Mouse (Mus musculus): ENCODE measurements around the gene Gm6657. TPM values are rescaled to one million over a fixed set of nuclear protein-coding genes. Genes with fewer than 3 reads are reported as not detected.

Gene Gm6657
- not detected for total RNA-seq (2022)

DNA sequence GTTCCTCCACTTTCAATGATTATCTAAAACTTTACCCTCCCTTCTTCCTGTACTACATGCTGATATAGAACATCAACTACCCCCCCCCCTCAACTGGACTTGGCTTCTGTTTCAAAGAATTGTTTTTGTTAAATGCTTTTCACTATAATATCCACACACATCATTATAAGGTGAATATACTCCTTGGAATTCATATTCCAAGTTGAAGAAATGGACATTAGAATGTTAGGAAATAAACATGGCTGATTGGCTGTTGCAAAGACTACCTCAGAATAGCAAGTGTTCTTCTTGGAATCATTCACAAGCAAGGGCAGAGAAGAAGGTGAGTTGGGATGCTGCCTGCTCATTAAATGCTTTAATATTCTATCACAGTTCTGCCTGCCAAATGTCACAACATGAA lies at the start of gene Gm6657:
Gm6657 (plus strand) TSS at position 301 of the 400 bp plus-strand sequence.
- no peak for DNase-seq (ENCODE audit: low spot score in 2 of 2)

DNA sequence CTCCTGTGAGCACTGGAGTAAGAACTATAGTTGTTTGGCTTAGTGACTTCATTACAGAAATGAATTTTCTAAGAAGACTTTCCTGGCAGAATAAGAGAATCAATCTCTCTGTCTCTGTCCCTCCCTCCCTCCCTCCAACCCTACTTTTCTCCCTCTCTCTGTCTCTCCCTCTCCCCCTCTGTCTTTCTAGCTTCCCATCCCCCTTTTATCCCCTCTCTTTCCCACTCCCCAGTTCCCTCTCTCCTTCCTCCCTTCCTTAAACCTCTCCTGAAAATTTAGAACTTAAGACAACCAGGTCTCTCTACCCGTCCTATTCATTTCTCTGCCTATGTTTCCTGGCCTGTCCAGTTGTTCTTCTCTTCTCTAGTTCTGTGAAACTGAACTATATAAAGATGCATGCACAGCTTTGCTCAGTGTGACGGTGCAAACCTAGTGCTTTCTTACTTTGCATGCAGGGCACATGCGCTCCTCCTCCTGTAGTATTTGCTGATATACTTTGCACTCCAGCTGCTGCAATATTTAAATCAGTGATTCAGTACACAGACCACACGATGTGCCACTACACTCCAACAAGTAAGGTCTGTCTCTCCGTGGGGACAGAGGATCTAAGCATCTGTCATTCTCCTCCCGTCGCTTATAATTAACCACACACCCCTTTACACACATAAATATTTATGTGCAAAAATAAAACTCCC lies 40.6 kb upstream of the Gm6657 start:
- peak in 1 of 2 experiments; percentile 12 for DNase-seq (ENCODE audit: low spot score in 2 of 2)

DNA sequence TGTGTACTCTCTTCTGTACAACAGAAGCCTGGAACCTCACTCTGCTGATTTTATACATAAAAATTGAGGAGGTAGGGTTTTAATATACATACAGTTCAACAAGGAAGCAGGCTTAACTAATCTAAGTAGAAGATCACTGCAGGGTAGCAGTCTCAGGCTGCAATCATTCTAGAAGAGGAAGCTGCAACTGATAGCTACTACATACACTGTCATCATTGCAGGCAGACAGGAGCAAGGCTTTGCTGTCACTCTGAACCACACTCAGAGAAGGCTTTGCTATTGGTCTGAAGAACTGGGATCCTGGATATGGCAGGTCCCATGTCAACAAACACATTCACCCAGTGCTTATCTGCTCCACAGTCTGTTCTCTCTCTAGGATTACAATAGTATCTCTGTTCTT lies 23.9 kb upstream of the Gm6657 start:
- no peak for DNase-seq (ENCODE audit: low spot score in 2 of 2)

- DNase-seq (ENCODE audit: low spot score in 2 of 2): no peak
Observed at GRCm38 (mm10) chr12:78173945-78174344, 20.1 kb upstream of the Gm6657 start.

DNA sequence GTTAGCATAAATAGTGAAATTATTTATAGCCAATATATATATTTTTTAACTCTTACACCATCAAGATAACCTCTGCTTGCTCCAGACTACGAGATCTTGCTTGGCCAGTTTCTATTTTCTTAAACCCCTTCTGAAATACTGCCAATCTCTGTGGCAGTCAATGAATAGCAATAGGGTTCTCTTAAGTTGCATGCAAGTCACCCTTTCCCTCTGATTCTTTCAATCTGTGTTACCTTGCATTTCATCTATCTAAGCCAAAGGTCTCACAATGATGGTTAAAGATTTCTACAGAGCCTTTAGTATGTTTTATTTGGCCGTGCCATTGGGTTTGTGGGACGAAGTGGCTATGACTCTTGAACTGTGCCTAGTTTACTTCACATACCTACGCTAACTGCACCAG lies 19.4 kb upstream of the Gm6657 start:
- DNase-seq (ENCODE audit: low spot score in 2 of 2): no peak

GRCm38 (mm10) chr12:78181452-78181851 lies 12.6 kb upstream of the Gm6657 start:
- no peak for DNase-seq (ENCODE audit: low spot score in 2 of 2)

GRCm38 (mm10) chr12:78195368-78195767 lies 1.3 kb downstream of the Gm6657 start:
- DNase-seq (ENCODE audit: low spot score in 2 of 2): no peak

DNA sequence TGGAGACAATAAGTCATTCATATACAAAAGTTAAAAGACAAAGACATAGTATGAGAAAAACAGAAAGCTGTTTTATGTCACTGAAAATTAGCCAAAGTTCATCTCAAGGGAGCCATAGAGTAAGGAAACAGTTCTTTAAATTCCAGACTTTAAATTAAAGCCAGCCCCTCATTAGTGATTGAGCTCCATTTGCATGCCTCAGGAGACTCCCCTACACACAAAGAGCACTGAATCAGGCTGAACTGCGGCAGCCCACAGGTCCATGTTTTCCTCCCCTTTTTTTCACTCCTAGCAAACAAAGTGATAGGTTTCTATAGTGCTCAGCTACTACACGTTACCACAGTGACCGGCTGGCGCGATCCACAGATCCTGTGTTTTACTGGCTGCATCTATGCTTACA lies 9.6 kb downstream of the Gm6657 start:
- DNase-seq (ENCODE audit: low spot score in 2 of 2): no peak

DNA sequence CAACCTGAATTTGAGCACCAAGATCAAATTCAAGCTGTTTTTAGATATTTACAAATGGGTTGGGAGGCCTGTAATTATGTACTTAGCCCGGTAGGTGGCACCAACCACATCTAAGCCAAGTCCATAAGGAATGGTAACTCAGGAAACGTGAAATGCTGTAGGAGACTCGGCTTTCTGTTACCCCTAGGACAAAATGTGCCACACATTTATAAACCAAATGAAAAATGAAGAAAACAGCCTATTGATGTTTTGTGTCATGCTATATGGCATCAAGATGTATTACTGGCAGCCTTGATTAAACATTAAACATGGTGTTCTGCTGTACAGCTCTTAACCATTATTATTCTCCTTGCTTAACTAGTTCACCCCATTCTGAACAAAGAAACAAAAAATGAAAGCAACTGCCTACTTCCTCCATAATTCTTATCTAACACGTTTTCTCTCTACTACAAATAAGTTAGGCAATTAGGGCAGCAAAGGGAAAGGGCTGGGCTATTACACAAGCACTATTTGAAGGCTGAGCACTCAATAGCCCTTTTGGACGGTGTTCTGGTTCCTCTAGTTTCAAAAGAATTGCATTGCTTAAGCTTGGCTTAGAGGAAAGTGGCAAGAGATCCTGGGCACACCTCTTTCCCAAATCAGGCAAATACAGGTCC lies 12.0 kb downstream of the Gm6657 start:
- DNase-seq (ENCODE audit: low spot score in 2 of 2): no peak

DNA sequence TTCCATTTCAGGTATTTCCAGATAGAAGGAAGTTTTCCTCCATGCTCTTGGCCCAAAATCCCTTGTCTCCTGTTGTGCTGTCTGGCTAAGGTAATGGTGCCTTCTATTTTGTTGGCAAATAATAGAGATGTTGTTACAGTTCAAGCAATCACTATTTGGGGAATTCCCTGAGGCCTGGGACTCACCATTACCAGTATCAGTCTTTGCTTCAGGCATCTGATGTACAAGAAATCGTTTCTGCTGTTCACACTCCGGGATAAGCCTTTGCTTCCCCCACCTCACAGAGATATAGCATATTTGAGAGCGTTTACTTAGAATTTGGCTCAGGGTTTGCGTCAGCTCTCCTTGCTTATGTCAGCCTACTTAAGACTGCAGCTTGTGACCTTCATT lies 12.5 kb downstream of the Gm6657 start:
- no peak for DNase-seq (ENCODE audit: low spot score in 2 of 2)

- no peak for DNase-seq (ENCODE audit: low spot score in 2 of 2)
Observed at GRCm38 (mm10) chr12:78209856-78210255, 15.8 kb downstream of the Gm6657 start.

DNA sequence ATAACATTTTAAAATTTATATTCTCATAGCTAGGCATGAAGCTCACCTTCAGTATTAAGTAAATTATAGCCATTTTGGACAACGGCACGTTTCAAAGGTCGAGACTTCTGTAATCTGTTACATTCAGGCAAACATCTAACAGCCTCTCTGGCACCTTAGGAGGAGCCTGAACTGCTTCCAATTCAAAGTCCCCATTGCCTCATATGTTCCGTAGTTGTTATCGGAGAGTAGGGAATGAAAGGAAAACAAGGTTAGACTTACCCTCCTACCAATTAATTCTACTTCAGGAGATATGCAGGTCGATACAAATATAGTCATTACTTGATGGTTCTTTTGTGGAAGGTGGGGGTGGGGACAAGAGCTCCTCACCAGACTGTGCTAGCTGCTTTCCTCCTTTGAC lies 21.4 kb downstream of the Gm6657 start:
- no peak for DNase-seq (ENCODE audit: low spot score in 2 of 2)

DNA sequence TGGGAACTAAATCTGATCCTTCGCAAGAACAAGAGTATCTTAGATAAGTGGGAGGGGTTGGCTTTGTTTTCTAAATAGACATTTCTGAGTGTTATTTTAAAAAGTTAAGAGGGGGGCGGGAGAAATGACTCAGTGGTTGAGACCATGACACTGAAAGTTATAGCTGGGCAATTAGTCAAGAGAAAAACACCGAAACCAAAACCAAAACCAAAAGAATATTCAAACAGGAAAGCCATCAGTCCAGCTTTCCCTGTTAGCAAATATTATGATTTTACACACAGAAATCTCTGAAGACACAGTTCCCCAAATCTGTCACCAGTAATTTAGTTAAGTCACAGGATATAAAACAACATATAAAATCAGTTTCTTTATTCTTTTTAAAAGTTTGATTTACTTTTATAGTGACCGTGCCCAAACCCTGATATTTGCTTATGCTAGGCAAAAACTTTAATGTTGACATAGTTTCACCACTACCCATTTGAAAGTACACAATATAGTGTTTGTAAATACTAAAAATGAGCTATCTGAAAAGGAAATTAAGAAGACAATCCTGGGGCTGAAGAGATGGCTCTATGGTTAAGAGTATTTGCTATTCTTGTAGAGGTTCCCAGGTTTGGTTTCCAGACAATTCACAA lies 25.3 kb downstream of the Gm6657 start:
- DNase-seq (ENCODE audit: low spot score in 2 of 2): no peak

- DNase-seq (ENCODE audit: low spot score in 2 of 2): peak; percentile 82 to 94
Observed at GRCm38 (mm10) chr12:78225707-78226518, 31.9 kb downstream of the Gm6657 start, which contains the start of gene Gphn. TSS of gene Gphn (plus strand) at chr12:78226379.

DNA sequence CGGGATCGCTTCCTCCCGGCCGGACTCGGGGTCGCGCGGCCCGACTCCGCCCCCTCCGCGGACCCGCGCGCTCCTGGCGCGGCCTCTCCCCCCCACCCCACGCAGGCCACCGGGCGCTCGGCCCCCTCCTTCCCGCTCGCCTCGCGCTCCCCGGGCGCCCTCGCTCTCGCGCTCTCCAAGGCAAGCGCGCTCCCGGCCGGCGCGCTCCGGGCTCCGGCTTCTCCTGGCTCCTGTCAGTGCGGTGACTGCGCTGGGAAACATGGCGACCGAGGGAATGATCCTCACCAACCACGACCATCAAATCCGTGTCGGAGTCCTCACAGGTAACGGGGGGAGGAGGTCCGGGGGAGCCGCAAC lies 32.5 kb downstream of the Gm6657 start:
- DNase-seq (ENCODE audit: low spot score in 2 of 2): peak; percentile 78

DNA sequence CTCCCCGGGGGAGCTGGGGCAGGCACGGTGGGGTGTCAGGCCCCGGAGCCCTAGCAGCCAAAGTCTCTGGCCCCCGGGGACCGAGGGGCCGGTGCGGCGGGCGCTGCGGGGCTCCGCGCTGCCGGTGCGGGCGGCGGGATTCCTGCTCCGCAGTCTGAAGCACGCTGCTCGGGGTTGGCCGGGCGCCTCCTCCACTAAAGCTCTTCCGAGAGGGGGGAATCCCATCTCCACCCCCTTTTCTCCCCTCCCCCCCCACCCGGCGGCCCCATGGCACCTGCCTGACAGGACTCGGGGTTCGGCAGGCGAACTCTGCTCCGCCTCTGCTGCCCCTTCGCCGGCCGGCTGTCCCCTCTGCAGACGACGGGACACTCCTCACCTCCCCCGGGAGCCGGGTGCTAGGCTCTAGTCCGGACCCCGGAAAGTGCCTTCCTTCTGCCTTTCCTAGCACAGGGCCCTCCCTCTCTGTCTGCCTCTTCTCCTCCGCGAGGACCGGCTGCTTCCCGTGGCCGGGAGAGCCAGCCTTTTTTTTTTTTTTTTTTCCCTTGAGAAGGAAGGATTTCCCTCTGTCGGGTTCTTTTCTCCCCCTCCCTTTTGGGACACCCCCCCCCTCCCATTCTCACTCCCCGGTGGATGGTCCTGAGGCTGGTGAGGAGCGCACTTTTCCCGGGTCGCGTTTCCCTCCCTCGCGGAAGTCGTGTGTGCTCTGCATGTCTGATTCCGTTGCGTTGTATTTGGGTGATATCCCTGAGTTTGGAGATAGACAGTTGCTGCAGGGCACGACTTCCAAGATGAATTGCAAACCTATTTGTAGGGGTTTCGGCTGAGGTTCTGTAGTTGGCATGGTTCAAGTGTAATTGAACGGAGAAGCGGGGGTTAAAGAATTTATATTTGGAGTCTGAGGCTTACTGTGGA lies 33.2 kb downstream of the Gm6657 start:
- peak; percentile 30 to 37 for DNase-seq (ENCODE audit: low spot score in 2 of 2)

DNA sequence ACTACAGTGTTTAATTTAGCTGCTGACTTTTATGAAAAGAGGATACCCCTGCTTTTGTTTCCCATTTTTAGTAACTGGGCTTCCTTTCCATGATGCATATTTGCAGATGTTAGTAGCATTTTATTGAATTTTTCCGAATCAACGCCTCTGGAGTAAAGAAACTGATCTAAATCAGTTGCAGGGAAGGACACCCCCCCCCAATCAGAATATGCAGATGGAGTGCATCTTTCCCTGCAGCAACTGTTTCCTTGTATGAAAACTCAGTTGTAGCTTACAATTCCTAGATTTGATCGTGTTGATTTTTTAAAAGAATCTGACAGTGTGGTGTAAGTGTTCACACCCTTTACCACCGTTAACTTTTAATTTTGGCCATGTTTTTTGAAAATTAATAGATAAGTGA lies 34.1 kb downstream of the Gm6657 start:
- no peak for DNase-seq (ENCODE audit: low spot score in 2 of 2)

DNA sequence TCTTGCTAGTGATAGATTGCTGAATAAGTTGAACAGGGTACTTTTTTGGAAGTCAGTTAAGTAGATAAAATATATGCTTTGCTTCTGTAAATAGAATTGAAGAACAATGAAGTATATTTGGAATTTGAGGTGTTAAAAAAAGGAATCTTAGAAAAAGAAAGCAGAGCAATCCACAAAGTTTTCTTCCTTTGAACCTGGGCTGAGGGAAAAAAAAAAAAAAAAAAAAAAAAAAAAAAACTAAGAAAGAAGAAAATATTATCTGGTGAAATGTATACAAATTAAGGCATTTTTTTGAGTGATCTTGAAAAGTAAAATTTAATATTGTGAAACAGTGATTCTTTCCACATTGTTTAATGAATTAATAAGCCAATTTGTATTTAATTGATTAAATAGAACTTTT lies 38.5 kb downstream of the Gm6657 start:
- no peak for DNase-seq (ENCODE audit: low spot score in 2 of 2)

DNA sequence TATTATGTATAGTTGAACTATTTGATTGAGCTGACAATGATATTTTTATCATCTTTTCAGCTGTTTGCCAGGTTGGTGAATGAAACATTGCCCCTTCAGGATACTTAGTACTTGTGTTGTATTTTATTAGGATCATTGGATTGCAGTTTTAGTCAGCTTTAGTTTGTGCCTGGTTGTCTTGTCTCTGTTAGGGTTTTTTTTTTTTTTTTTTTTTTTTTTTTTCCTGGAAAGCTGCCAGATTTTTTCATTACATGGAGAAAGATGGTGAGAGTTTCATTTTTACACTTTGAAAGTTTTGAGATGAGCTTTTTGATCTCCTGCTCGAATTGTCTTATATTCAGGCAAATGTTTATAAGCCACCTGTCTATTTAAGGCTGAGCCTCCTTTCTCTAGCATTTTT lies 54.3 kb downstream of the Gm6657 start:
- no peak for DNase-seq (ENCODE audit: low spot score in 2 of 2)

- DNase-seq (ENCODE audit: low spot score in 2 of 2): peak in 1 of 2 experiments; percentile 15
Observed at GRCm38 (mm10) chr12:78249151-78249550, 55.1 kb downstream of the Gm6657 start.
